Mouse (Mus musculus) liver, adult 2 months (tissue): ENCODE data around the gene Spag5. TPM values are rescaled to one million over a fixed set of nuclear protein-coding genes. Genes with fewer than 3 reads are reported as not detected.

Experiments used
- DNase-seq: peaks from one replicate; pipeline ENCODE4 v3.0.0-alpha.2; 2011; ENCODE audit warnings: low read depth, low spot score; ENCODE audit errors: extremely low read depth
- H3K27ac ChIP-seq: fragments of 200-500 bp; replicated peaks from 2 replicates; pipeline ENCODE4 v1.5.1; 2012; ENCODE audit warnings: low read depth, mild to moderate bottlenecking, control low read depth, inconsistent platforms, low read length; ENCODE audit not compliant: insufficient read depth
- H3K27me3 ChIP-seq: fragments of 200-500 bp; 2 replicates; pipeline ENCODE4 v1.6.1; 2012; ENCODE audit warnings: mild to moderate bottlenecking, moderate library complexity, low read length, inconsistent platforms; ENCODE audit not compliant: control insufficient read depth, insufficient read depth
- H3K36me3 ChIP-seq: fragments of 200-500 bp; 2 replicates; pipeline ENCODE4 v1.6.1; 2012; ENCODE audit warnings: low read length, inconsistent platforms; ENCODE audit not compliant: control insufficient read depth, insufficient read depth
- H3K4me1 ChIP-seq: fragments of 200-500 bp; 2 replicates; pipeline ENCODE4 v1.6.1; 2011; ENCODE audit warnings: low read length; ENCODE audit not compliant: control insufficient read depth, insufficient read depth
- H3K4me3 ChIP-seq: fragments of 200-500 bp; 2 replicates; pipeline ENCODE4 v1.5.1; 2011; ENCODE audit warnings: low read depth, mild to moderate bottlenecking, control low read depth, low read length, moderate library complexity; ENCODE audit not compliant: insufficient read depth
- H3K79me2 ChIP-seq: fragments of 200-500 bp; 2 replicates; pipeline ENCODE4 v1.6.1; 2012; ENCODE audit warnings: inconsistent platforms, mild to moderate bottlenecking, low read length, moderate library complexity; ENCODE audit not compliant: control insufficient read depth, insufficient read depth
- H3K9ac ChIP-seq: fragments of 200-500 bp; 2 replicates; pipeline ENCODE4 v1.6.1; 2012; ENCODE audit warnings: low read depth, mild to moderate bottlenecking, control low read depth, inconsistent platforms, low read length
- CTCF ChIP-seq: fragments of 200-500 bp; IDR thresholded peaks from 2 replicates; pipeline ENCODE4 v1.5.1; 2011; ENCODE audit warnings: low read depth, low read length, control low read depth
- POLR2A ChIP-seq: fragments of 200-500 bp; IDR thresholded peaks from 2 replicates; pipeline ENCODE4 v1.6.1; 2011; ENCODE audit warnings: low read length, control low read depth; ENCODE audit not compliant: insufficient read depth; ENCODE audit errors: extremely low read depth
- WGBS: fragments of 180-500 bp; shearing (Covaris S2); methylation state at CpG from one replicate; pipeline ENCODE4 v1.1.7; 2018; 5-methylcytosine and 5-hydroxymethylcytosine counted together
- polyA plus RNA-seq: library from polyadenylated mRNA; depleted of rRNA; stranded (reverse); fragments of >200 nt; gene quantifications from 2 replicates; pipeline ENCODE4 v1.2.3, GENCODE M21; 2012; rRNA removed
- total RNA-seq: library from RNA; depleted of rRNA; stranded (reverse); fragments of >200 nt; gene quantifications from 2 replicates; pipeline ENCODE4 v1.2.3, GENCODE M21; 2014; rRNA removed

The Spag5 gene
- total and polyA plus RNA-seq, 2 experiments, result 0.15 to 0.83 TPM

GRCm38 (mm10) chr11:78370389-78370788, 69.1 kb downstream of the Spag5 start:
- no peak overlapping the region for H3K27ac ChIP-seq
- H3K4me3 ChIP-seq, result no peak overlapping the region
- no peaks in the 10 kb centered on the region for H3K79me2 ChIP-seq
- TF ChIP-seq CTCF (no peak), POLR2A (no peak)
- 0 out of 2 replicates have a peak, but pooled peaks cover 3% of the 10 kb centered on the region for H3K4me1 ChIP-seq
- H3K27me3 ChIP-seq, result no peaks in the 10 kb centered on the region
- H3K9ac ChIP-seq, result no peak overlapping the region
- DNase-seq, result no peak
- no peaks in the 10 kb centered on the region for H3K36me3 ChIP-seq
- WGBS, result 53% methylated on average over 1 of the region's 1 CpGs

- H3K9ac ChIP-seq, result no peak overlapping the region
- TF ChIP-seq POLR2A (no peak), CTCF (no peak)
- WGBS, result 97% methylated on average over 11 of the region's 11 CpGs
Measured at GRCm38 (mm10) chr11:78371711-78372110, 70.4 kb downstream of the Spag5 start.

More at GRCm38 (mm10) chr11:78371711-78372110, 70.4 kb downstream of the Spag5 start:
- no peak overlapping the region for H3K4me3 ChIP-seq
- DNase-seq, result no peak
- H3K4me1 ChIP-seq, result 0 out of 2 replicates have a peak, but pooled peaks cover 3% of the 10 kb centered on the region
- no peak overlapping the region for H3K27ac ChIP-seq
- no peaks in the 10 kb centered on the region for H3K79me2 ChIP-seq
- H3K27me3 ChIP-seq, result no peaks in the 10 kb centered on the region
- H3K36me3 ChIP-seq, result no peaks in the 10 kb centered on the region

Other genes starting within 250 kb of the Spag5 start
- gene Eral1, start 221.1 kb upstream of the Spag5 start, total RNA-seq, result 16.4 and 18.2 TPM in 2 replicates
- gene Eral1, start 221.1 kb upstream of the Spag5 start, polyA plus RNA-seq, result 25.2 and 27.2 TPM in 2 replicates
- gene Fam222b, start 206.9 kb upstream of the Spag5 start, total RNA-seq, result 2.5 and 3.4 TPM in 2 replicates
- 12.5 and 13.6 TPM in 2 replicates for gene Fam222b, start 206.9 kb upstream of the Spag5 start, polyA plus RNA-seq
- 8.8 and 11.1 TPM in 2 replicates for gene Traf4, start 135.9 kb upstream of the Spag5 start, total RNA-seq
- 69.0 and 73.5 TPM in 2 replicates for gene Traf4, start 135.9 kb upstream of the Spag5 start, polyA plus RNA-seq
- gene Nek8, start 124.9 kb upstream of the Spag5 start, total RNA-seq, result 4.1 and 5.2 TPM in 2 replicates
- 5.2 and 7.2 TPM in 2 replicates for gene Nek8, start 124.9 kb upstream of the Spag5 start, polyA plus RNA-seq
- 44.8 and 50.7 TPM in 2 replicates for gene Tlcd1, start 124.8 kb upstream of the Spag5 start, total RNA-seq
- gene Tlcd1, start 124.8 kb upstream of the Spag5 start, polyA plus RNA-seq, result 46.6 and 61.5 TPM in 2 replicates
- gene Rpl23a, start 117.9 kb upstream of the Spag5 start, total RNA-seq, result 318 and 352 TPM in 2 replicates
- gene Rpl23a, start 117.9 kb upstream of the Spag5 start, polyA plus RNA-seq, result 88.5 and 110 TPM in 2 replicates
- 2.6 and 2.8 TPM in 2 replicates for gene Rab34, start 113.1 kb upstream of the Spag5 start, total RNA-seq
- 5.2 and 5.3 TPM in 2 replicates for gene Rab34, start 113.1 kb upstream of the Spag5 start, polyA plus RNA-seq
- gene Proca1, start 108.1 kb upstream of the Spag5 start, total RNA-seq, result 0.55 and 0.60 TPM in 2 replicates
- gene Proca1, start 108.1 kb upstream of the Spag5 start, polyA plus RNA-seq, result 0.24 and 0.35 TPM in 2 replicates
- gene Sdf2, start 55.8 kb upstream of the Spag5 start, total RNA-seq, result 45.5 and 48.1 TPM in 2 replicates
- gene Sdf2, start 55.8 kb upstream of the Spag5 start, polyA plus RNA-seq, result 63.9 and 70.1 TPM in 2 replicates
- 11.0 and 13.0 TPM in 2 replicates for gene Supt6, start 55.5 kb upstream of the Spag5 start, total RNA-seq
- 8.0 and 8.9 TPM in 2 replicates for gene Supt6, start 55.5 kb upstream of the Spag5 start, polyA plus RNA-seq
- gene 2610507B11Rik, start 39.8 kb upstream of the Spag5 start, total RNA-seq, result 66.7 and 68.6 TPM in 2 replicates
- gene 2610507B11Rik, start 39.8 kb upstream of the Spag5 start, polyA plus RNA-seq, result 42.5 and 43.6 TPM in 2 replicates
- 0.18 and 0.27 TPM in 2 replicates for gene BC030499, start 10.7 kb upstream of the Spag5 start, total RNA-seq
- 0.11 and 0.13 TPM in 2 replicates for gene BC030499, start 10.7 kb upstream of the Spag5 start, polyA plus RNA-seq
- gene Aldoc, start 21.4 kb downstream of the Spag5 start, total RNA-seq, result 15.8 and 16.9 TPM in 2 replicates
- 8.8 and 19.1 TPM in 2 replicates for gene Aldoc, start 21.4 kb downstream of the Spag5 start, polyA plus RNA-seq
- gene Pigs, start 26.9 kb downstream of the Spag5 start, total RNA-seq, result 6.6 and 8.6 TPM in 2 replicates
- 34.9 and 35.5 TPM in 2 replicates for gene Pigs, start 26.9 kb downstream of the Spag5 start, polyA plus RNA-seq
- 5.5 and 7.2 TPM in 2 replicates for gene Unc119, start 42.0 kb downstream of the Spag5 start, total RNA-seq
- gene Unc119, start 42.0 kb downstream of the Spag5 start, polyA plus RNA-seq, result 7.7 and 12.7 TPM in 2 replicates
- gene Foxn1, start 85.0 kb downstream of the Spag5 start, total RNA-seq, result not detected in 2 replicates
- not detected in 2 replicates for gene Foxn1, start 85.0 kb downstream of the Spag5 start, polyA plus RNA-seq
- 0.65 and 1.9 TPM in 2 replicates for gene Slc13a2, start 120.7 kb downstream of the Spag5 start, total RNA-seq
- 4.7 and 5.6 TPM in 2 replicates for gene Slc13a2, start 120.7 kb downstream of the Spag5 start, polyA plus RNA-seq
- 36.2 and 38.0 TPM in 2 replicates for gene Slc46a1, start 164.2 kb downstream of the Spag5 start, total RNA-seq
- gene Slc46a1, start 164.2 kb downstream of the Spag5 start, polyA plus RNA-seq, result 133 and 146 TPM in 2 replicates
- 0.09 and 0.34 TPM in 2 replicates for gene Sarm1, start 196.2 kb downstream of the Spag5 start, total RNA-seq
- gene Sarm1, start 196.2 kb downstream of the Spag5 start, polyA plus RNA-seq, result 0.21 and 0.24 TPM in 2 replicates
- 2,089 and 2,597 TPM in 2 replicates for gene Vtn, start 197.6 kb downstream of the Spag5 start, total RNA-seq
- 3,152 and 3,193 TPM in 2 replicates for gene Vtn, start 197.6 kb downstream of the Spag5 start, polyA plus RNA-seq
- gene Sebox, start 201.9 kb downstream of the Spag5 start, total RNA-seq, result 0.34 and 0.37 TPM in 2 replicates
- gene Sebox, start 201.9 kb downstream of the Spag5 start, polyA plus RNA-seq, result 0.36 and 0.91 TPM in 2 replicates
- 7.7 and 10.8 TPM in 2 replicates for gene Tmem199, start 210.6 kb downstream of the Spag5 start, total RNA-seq
- gene Tmem199, start 210.6 kb downstream of the Spag5 start, polyA plus RNA-seq, result 5.9 and 6.1 TPM in 2 replicates
- 63.5 and 67.5 TPM in 2 replicates for gene Poldip2, start 210.7 kb downstream of the Spag5 start, total RNA-seq
- gene Poldip2, start 210.7 kb downstream of the Spag5 start, polyA plus RNA-seq, result 77.6 and 80.9 TPM in 2 replicates
- 11.5 and 14.4 TPM in 2 replicates for gene Tnfaip1, start 234.8 kb downstream of the Spag5 start, total RNA-seq
- 13.9 and 16.7 TPM in 2 replicates for gene Tnfaip1, start 234.8 kb downstream of the Spag5 start, polyA plus RNA-seq
- gene Ift20, start 234.8 kb downstream of the Spag5 start, total RNA-seq, result 107 and 120 TPM in 2 replicates
- gene Ift20, start 234.8 kb downstream of the Spag5 start, polyA plus RNA-seq, result 80.7 and 84.2 TPM in 2 replicates
- gene Tmem97, start 249.2 kb downstream of the Spag5 start, total RNA-seq, result 102 and 123 TPM in 2 replicates
- 76.5 and 91.6 TPM in 2 replicates for gene Tmem97, start 249.2 kb downstream of the Spag5 start, polyA plus RNA-seq